Mouse (Mus musculus) lung, postnatal 4 days (tissue): Measurements from ENCODE around the gene Myl4.

Experiments used
- DNase-seq, 2 experiments: peaks; one replicate each; pipeline ENCODE4 v3.0.0; 2021

Myl4 gene

DNA sequence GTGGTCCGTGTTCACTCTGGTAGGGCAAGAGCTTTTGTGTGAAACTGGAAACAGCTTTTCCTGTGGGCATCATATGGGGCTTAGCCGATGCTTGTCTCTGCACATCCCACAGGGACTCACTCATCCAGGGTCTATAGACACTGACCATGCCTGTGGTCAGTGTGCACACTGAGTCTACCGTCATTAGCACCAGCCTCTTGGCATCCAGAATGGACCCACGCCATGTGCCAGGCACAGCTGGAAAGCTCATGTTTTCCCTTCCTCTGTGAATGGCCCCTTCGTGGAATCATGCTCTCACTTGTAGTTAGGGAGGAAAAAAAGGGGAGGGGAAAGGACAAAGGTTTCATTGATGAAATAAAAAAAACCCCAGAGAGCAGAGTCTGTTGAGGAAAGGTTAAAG lies 87.5 kb downstream of the Myl4 start:
- DNase-seq: no peak

DNA sequence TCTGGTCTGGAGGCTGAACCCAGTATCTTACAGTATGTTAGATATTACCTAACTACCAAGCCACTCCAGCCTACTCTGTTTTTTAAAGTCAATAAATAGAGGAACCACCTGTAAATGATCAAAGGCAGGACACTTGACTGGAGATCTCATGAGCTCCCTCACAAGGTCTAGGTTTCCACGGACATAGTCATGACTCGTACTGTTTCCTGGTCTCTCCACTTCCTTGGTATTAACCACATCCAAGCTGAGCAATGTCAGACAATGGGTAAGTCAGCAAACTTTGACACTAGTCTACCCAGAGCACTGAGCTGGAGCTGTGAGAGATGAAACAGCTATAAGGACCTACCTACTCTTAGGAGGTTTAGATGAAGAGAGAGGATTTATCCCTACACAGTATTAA lies 88.4 kb downstream of the Myl4 start:
- no peak for DNase-seq

DNA sequence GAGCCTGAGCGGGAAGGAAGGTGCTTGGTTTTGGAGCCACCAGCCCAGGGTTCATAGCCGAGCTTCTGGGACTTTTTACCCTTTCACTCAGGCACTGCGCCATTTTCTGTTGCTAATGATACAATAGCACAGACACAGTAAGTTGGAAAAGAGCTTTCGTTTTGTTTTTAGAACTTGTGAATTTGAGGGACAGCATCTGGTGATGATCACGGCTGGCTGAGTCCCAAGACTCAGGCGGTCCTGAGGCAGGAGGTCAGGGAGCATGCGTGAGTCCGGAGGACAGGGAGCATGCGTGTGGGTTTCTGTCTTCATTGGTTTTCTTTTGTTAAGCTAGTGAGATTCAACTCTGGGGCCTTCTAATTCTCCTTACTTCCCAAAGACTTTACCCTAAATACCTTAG lies 89.2 kb downstream of the Myl4 start:
- no peak for DNase-seq

DNA sequence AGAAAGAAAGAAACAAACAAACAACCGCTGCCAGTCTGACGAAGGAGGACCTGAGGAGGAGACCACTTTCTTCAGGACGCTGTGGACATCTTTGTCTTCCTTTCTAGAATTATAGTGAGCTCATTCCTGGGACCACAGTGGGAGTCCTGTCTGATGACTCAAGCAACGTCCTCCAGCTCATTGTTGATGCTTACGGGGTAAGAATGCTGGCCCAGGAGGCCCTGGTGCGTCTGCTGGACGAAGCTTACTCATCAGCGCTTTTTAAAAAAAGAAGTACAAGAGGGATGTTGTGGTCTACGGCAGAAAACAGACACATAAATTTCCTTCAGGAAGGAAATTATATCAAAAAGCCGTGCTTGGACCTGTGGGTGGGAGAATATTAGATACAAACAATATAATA lies 90.4 kb downstream of the Myl4 start:
- no peak for DNase-seq

DNA sequence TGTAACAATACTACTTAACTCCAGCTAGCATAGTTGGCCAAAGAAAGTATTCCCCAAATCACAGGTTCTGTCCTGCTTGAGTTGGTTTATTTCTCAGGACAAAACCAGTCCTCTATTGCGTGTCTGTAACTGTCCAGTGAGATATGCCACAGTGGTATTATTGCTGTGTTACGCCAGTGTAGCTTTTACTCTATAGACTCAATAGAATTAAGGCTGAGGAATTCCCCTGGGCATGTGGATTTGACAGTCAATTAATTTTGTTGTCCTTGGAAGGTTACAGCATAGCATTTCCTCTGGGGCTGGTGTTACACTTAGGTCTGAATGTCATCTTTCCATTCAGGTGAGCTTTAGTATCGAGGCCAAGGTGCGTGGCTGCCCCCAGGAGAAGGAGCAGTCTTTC lies 92.8 kb downstream of the Myl4 start:
- no peak for DNase-seq
